Mouse (Mus musculus) monocyte, adult 2 months (primary cell): ENCODE data around the gene Gm49405.
A peak's percentile ranks its signal among the peaks of the same experiment; 100 is the strongest.
"Not testable (repeated sequence)": the region's sequence is repeated elsewhere in the genome, so short reads cannot be mapped to it uniquely, and the experiment has no call there.

Experiments used
- DNase-seq, 2 experiments: peaks; one replicate each; pipeline ENCODE4 v3.0.0; 2022; ENCODE audit warnings: low spot score in 2 of 2, low read depth in 1 of 2

Gene Gm49405

GRCm38 (mm10) chr19:4000119-4000900 lies at the start of gene Gm49405, which contains the start of gene Nudt8:
TSS of gene Gm49405 (plus strand) at chr19:4000626.
TSS of gene Nudt8 (plus strand) at chr19:4000580.
- DNase-seq: peak; percentile 95 to 96

GRCm38 (mm10) chr19:3951461-3951860 lies 49.0 kb upstream of the Gm49405 start:
- no peak for DNase-seq

- no peak for DNase-seq
Observed at GRCm38 (mm10) chr19:3952099-3952498, 48.3 kb upstream of the Gm49405 start.

GRCm38 (mm10) chr19:3955033-3955432 lies 45.4 kb upstream of the Gm49405 start:
- no peak for DNase-seq

- no peak for DNase-seq
Observed at GRCm38 (mm10) chr19:3955804-3956203, 44.6 kb upstream of the Gm49405 start.

- not testable (repeated sequence) for DNase-seq
Observed at GRCm38 (mm10) chr19:3957296-3958036, 43.0 kb upstream of the Gm49405 start.

- DNase-seq: no peak
Observed at GRCm38 (mm10) chr19:3958470-3958869, 42.0 kb upstream of the Gm49405 start, which contains the start of gene Aldh3b3. TSS of gene Aldh3b3 (plus strand) at chr19:3958645.

- no peak for DNase-seq
Observed at GRCm38 (mm10) chr19:3959030-3959429, 41.4 kb upstream of the Gm49405 start.

GRCm38 (mm10) chr19:3960211-3960610 lies 40.2 kb upstream of the Gm49405 start:
- no peak for DNase-seq

GRCm38 (mm10) chr19:3961805-3962204 lies 38.6 kb upstream of the Gm49405 start:
- not testable (repeated sequence) for DNase-seq

GRCm38 (mm10) chr19:3962469-3962868 lies 38.0 kb upstream of the Gm49405 start:
- no peak for DNase-seq

- no peak for DNase-seq
Observed at GRCm38 (mm10) chr19:3964030-3964429, 36.4 kb upstream of the Gm49405 start.

- no peak for DNase-seq
Observed at GRCm38 (mm10) chr19:3966330-3967075, 33.9 kb upstream of the Gm49405 start.

- DNase-seq: no peak
Observed at GRCm38 (mm10) chr19:3967258-3967657, 33.2 kb upstream of the Gm49405 start.

GRCm38 (mm10) chr19:3972229-3972628 lies 28.2 kb upstream of the Gm49405 start, which contains the start of gene Aldh3b2:
TSS of gene Aldh3b2 (plus strand) at chr19:3972328.
- DNase-seq: no peak

GRCm38 (mm10) chr19:3974608-3975007 lies 25.8 kb upstream of the Gm49405 start:
- DNase-seq: not testable (repeated sequence)

GRCm38 (mm10) chr19:3975866-3976265 lies 24.6 kb upstream of the Gm49405 start:
- no peak for DNase-seq

GRCm38 (mm10) chr19:3980309-3980708 lies 20.1 kb upstream of the Gm49405 start:
- DNase-seq: peak; percentile 29 to 57

GRCm38 (mm10) chr19:3980917-3981316 lies 19.5 kb upstream of the Gm49405 start:
- DNase-seq: no peak

- DNase-seq: no peak
Observed at GRCm38 (mm10) chr19:3983527-3984200, 16.8 kb upstream of the Gm49405 start.

- DNase-seq: no peak
Observed at GRCm38 (mm10) chr19:3985261-3985681, 15.2 kb upstream of the Gm49405 start.
